Mouse (Mus musculus) cerebellum, postnatal 14 days (tissue): ENCODE results near the gene Klkb1.

ENCODE experiments used
- DNase-seq, 2 experiments: peaks; one replicate each; pipeline ENCODE4 v3.0.0; 2021; ENCODE audit warnings: mixed read lengths in 2 of 2

Gene Klkb1

GRCm38 (mm10) chr8:45267611-45268391, 26.9 kb downstream of the Klkb1 start:
- peak in 1 of 2 experiments; percentile 21 for DNase-seq

- no peak for DNase-seq
These were observed 27.7 kb downstream of the Klkb1 start for GRCm38 (mm10) chr8:45266993-45267392.

GRCm38 (mm10) chr8:45264918-45265317, 29.7 kb downstream of the Klkb1 start:
- DNase-seq, result no peak

GRCm38 (mm10) chr8:45262851-45263250, 31.8 kb downstream of the Klkb1 start:
- no peak for DNase-seq

- no peak for DNase-seq
These were observed 32.7 kb downstream of the Klkb1 start, which contains the start of gene F11 for GRCm38 (mm10) chr8:45261920-45262319. TSS of gene F11 (minus strand) at chr8:45262031.

GRCm38 (mm10) chr8:45258421-45258820, 36.2 kb downstream of the Klkb1 start:
- no peak for DNase-seq

GRCm38 (mm10) chr8:45255040-45255439, 39.6 kb downstream of the Klkb1 start:
- DNase-seq, result no peak

- DNase-seq, result no peak
These were observed 40.3 kb downstream of the Klkb1 start for GRCm38 (mm10) chr8:45254194-45254842.

GRCm38 (mm10) chr8:45253586-45253985, 41.1 kb downstream of the Klkb1 start:
- no peak for DNase-seq

GRCm38 (mm10) chr8:45253111-45253510, 41.5 kb downstream of the Klkb1 start:
- no peak for DNase-seq

- DNase-seq, result no peak
These were observed 48.4 kb downstream of the Klkb1 start for GRCm38 (mm10) chr8:45246307-45246706.

- no peak for DNase-seq
These were observed 55.3 kb downstream of the Klkb1 start for GRCm38 (mm10) chr8:45239363-45239762.

- peak; percentile 58 to 70 for DNase-seq
These were observed 56.4 kb downstream of the Klkb1 start for GRCm38 (mm10) chr8:45238282-45238681.

GRCm38 (mm10) chr8:45236164-45236912, 58.3 kb downstream of the Klkb1 start:
- peak; percentile 72 to 75 for DNase-seq

- no peak for DNase-seq
These were observed 59.4 kb downstream of the Klkb1 start for GRCm38 (mm10) chr8:45235228-45235627.

- no peak for DNase-seq
These were observed 61.4 kb downstream of the Klkb1 start for GRCm38 (mm10) chr8:45233256-45233655.
